Mouse (Mus musculus): ENCODE results near the gene Gpr135. TPM values are rescaled to one million over a fixed set of nuclear protein-coding genes. Genes with fewer than 3 reads are reported as not detected.
A peak's percentile ranks its signal among the peaks of the same experiment; 100 is the strongest.

Gene Gpr135
- polyA plus RNA-seq, 1 experiment from 2014 or later, result 1.3 TPM

DNA sequence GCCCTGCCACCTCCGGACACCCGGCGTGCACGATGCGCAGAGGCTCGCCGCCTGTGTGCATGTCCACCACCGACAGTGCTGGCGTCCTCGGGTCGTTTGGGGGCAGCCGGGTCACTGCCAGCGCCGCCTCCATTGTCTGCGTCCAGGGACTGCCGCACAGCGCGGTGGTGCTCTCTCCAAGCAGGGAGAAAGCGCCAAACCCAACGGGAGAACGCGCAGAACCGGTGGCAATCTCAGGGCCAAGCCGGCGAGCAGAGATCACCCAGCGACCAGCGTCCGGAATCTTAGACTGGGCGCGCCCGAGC is 14.1 kb upstream of the Gpr135 start:
- Histone ChIP-seq H3K36me3 (no peaks in the 10 kb centered on the region), H3K9me3 (replicated peaks) (no peaks in the 10 kb centered on the region), H3K27me3 (no peaks in the 10 kb centered on the region), H3K27ac (replicated peaks) (peak overlapping the region; percentile 97), H3K9ac (peak overlapping the region; percentile 58), H3K4me3 (replicated peaks) (peak overlapping the region; percentile 77), H3K4me2 (replicated peaks) (peak overlapping the region; percentile 76), H3K4me1 (peaks cover 29% of the 10 kb centered on the region)
- WGBS, result under 1% methylated on average over 31 of the region's 31 CpGs
- peak; percentile 1; the same call in 1 of the 2 replicates for ATAC-seq (ENCODE audit: insufficient number of reproducible peaks, low FRiP score, low TSS enrichment, low read depth)

GRCm38 (mm10) chr12:72084261-72085023 is 13.5 kb upstream of the Gpr135 start:
- Histone ChIP-seq H3K4me2 (replicated peaks) (peak overlapping the region; percentile 76), H3K9me3 (replicated peaks) (no peaks in the 10 kb centered on the region), H3K27me3 (no peaks in the 10 kb centered on the region), H3K36me3 (no peaks in the 10 kb centered on the region), H3K4me3 (replicated peaks) (peak overlapping the region; percentile 77), H3K4me1 (peaks cover 29% of the 10 kb centered on the region), H3K27ac (replicated peaks) (peak overlapping the region; percentile 97), H3K9ac (peak overlapping the region; percentile 58)
- ATAC-seq (ENCODE audit: insufficient number of reproducible peaks, low FRiP score, low TSS enrichment, low read depth), result no peak
- 3% methylated on average over 46 of the region's 46 CpGs for WGBS

DNA sequence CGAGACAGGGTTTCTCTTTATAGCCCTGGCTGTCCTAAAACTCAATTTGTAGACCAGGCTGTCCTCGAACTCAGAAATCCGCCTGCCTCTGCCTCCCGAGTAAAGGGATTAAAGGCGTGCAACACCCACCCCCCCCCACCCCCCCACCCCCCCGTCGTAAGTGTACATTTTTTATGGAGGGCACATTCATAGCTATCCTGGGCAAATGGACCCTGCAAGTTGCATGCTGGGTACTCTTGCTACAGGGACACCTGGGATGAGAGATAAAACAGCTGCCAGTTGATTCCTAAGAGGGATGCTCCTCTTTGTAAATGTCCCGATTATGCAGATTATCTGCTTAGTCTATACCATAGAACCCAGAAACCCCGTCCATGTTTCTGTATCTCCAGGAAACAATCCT is 12.3 kb upstream of the Gpr135 start:
- H3K36me3 ChIP-seq, result no peaks in the 10 kb centered on the region

GRCm38 (mm10) chr12:72082370-72082769 is 11.4 kb upstream of the Gpr135 start:
- peak overlapping the region; percentile 44 for H3K4me2 ChIP-seq (replicated peaks)
- no peak for ATAC-seq (ENCODE audit: insufficient number of reproducible peaks, low FRiP score, low TSS enrichment, low read depth)
- peak overlapping the region; percentile 23 for H3K4me3 ChIP-seq (replicated peaks)
- no peak overlapping the region for H3K9ac ChIP-seq
- no peaks in the 10 kb centered on the region for H3K36me3 ChIP-seq
- H3K4me1 ChIP-seq, result peaks cover 21% of the 10 kb centered on the region
- no peaks in the 10 kb centered on the region for H3K27me3 ChIP-seq
- H3K27ac ChIP-seq (replicated peaks), result no peak overlapping the region
- no peaks in the 10 kb centered on the region for H3K9me3 ChIP-seq (replicated peaks)
- 20% methylated on average over 18 of the region's 18 CpGs for WGBS

More for the DNA sequence above, 12.3 kb upstream of the Gpr135 start:
- H3K9me3 ChIP-seq (replicated peaks), result no peaks in the 10 kb centered on the region
- no peak overlapping the region for H3K4me2 ChIP-seq (replicated peaks)
- H3K9ac ChIP-seq, result no peak overlapping the region
- peaks cover 29% of the 10 kb centered on the region for H3K4me1 ChIP-seq
- WGBS, result 74% methylated on average over 9 of the region's 9 CpGs
- no peak for ATAC-seq (ENCODE audit: insufficient number of reproducible peaks, low FRiP score, low TSS enrichment, low read depth)
- no peak overlapping the region for H3K4me3 ChIP-seq (replicated peaks)
- no peak overlapping the region for H3K27ac ChIP-seq (replicated peaks)
- no peaks in the 10 kb centered on the region for H3K27me3 ChIP-seq

DNA sequence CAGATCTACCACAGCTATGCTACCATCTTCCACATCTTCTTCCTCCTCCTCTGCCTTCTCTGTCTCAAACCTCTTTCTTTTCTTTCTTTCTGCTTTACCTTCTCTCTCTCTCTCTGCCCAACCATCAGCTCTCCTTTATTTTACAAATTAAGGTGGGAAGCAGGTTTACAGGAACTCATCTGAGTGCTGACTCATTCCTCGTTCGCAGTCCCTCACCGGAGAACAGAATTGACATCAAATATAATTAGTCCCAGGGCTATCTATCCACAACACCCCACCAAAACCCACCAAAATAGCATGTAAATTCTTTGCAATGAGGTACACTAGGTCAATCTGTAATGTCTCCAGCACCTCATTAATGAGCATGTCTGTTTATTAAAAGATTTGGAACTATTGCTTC is 11.0 kb upstream of the Gpr135 start:
- Histone ChIP-seq H3K36me3 (no peaks in the 10 kb centered on the region), H3K27ac (replicated peaks) (no peak overlapping the region), H3K9ac (no peak overlapping the region), H3K27me3 (no peaks in the 10 kb centered on the region), H3K4me2 (replicated peaks) (peak overlapping the region; percentile 44), H3K9me3 (replicated peaks) (no peaks in the 10 kb centered on the region), H3K4me1 (peaks cover 19% of the 10 kb centered on the region), H3K4me3 (replicated peaks) (peak overlapping the region; percentile 23; the same call in 1 of the 2 replicates)
- 71% methylated on average over 3 of the region's 3 CpGs for WGBS
- no peak for ATAC-seq (ENCODE audit: insufficient number of reproducible peaks, low FRiP score, low TSS enrichment, low read depth)

DNA sequence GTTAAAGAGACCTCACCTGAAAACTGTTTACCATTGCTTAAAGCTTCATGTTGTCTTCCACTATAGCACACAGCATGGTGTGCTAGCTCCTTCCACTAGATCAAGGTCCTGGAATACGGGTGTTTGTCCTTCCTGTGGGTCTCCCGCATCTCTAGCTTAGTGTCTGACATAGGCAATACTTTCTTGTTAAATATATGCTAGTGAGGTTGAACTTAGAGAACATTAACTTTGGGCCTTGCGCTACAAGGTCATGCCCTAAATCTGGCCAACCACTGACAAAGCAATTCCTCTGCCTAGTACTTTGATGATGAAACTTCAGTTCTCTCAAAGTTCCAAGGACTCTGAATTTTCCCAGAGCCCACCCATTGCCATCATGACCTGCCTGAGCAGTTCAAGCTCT is 7.3 kb upstream of the Gpr135 start:
- Histone ChIP-seq H3K4me3 (replicated peaks) (no peak overlapping the region), H3K9ac (no peak overlapping the region), H3K27me3 (no peaks in the 10 kb centered on the region), H3K4me2 (replicated peaks) (no peak overlapping the region), H3K9me3 (replicated peaks) (no peaks in the 10 kb centered on the region), H3K36me3 (0 out of 2 replicates have a peak, but pooled peaks cover 9% of the 10 kb centered on the region), H3K27ac (replicated peaks) (no peak overlapping the region), H3K4me1 (peaks cover 7% of the 10 kb centered on the region; the same call in 1 of the 2 replicates)
- no peak for ATAC-seq (ENCODE audit: insufficient number of reproducible peaks, low FRiP score, low TSS enrichment, low read depth)
- 89% methylated on average over 3 of the region's 3 CpGs for WGBS

GRCm38 (mm10) chr12:72069626-72070326 is 1.1 kb downstream of the Gpr135 start:
- no peak for ATAC-seq (ENCODE audit: insufficient number of reproducible peaks, low FRiP score, low TSS enrichment, low read depth)
- Histone ChIP-seq H3K9me3 (replicated peaks) (no peaks in the 10 kb centered on the region), H3K4me2 (replicated peaks) (peak overlapping the region; percentile 99), H3K9ac (no peak overlapping the region), H3K4me3 (replicated peaks) (peak overlapping the region; percentile 69), H3K27me3 (peaks cover 27% of the 10 kb centered on the region), H3K27ac (replicated peaks) (no peak overlapping the region), H3K4me1 (peaks cover 16% of the 10 kb centered on the region), H3K36me3 (0 out of 2 replicates have a peak, but pooled peaks cover 9% of the 10 kb centered on the region)
- 7% methylated on average over 40 of the region's 40 CpGs for WGBS

- 96% methylated on average over 1 of the region's 1 CpGs for WGBS
- H3K4me2 ChIP-seq (replicated peaks), result no peak overlapping the region
- no peak for ATAC-seq (ENCODE audit: insufficient number of reproducible peaks, low FRiP score, low TSS enrichment, low read depth)
- H3K9me3 ChIP-seq (replicated peaks), result no peaks in the 10 kb centered on the region
- no peak overlapping the region for H3K4me3 ChIP-seq (replicated peaks)
- no peaks in the 10 kb centered on the region for H3K27me3 ChIP-seq
- no peaks in the 10 kb centered on the region for H3K36me3 ChIP-seq
- H3K4me1 ChIP-seq, result no peaks in the 10 kb centered on the region
- H3K9ac ChIP-seq, result no peak overlapping the region
- H3K27ac ChIP-seq (replicated peaks), result no peak overlapping the region
Measured at GRCm38 (mm10) chr12:72057780-72058179, 13.1 kb downstream of the Gpr135 start.

DNA sequence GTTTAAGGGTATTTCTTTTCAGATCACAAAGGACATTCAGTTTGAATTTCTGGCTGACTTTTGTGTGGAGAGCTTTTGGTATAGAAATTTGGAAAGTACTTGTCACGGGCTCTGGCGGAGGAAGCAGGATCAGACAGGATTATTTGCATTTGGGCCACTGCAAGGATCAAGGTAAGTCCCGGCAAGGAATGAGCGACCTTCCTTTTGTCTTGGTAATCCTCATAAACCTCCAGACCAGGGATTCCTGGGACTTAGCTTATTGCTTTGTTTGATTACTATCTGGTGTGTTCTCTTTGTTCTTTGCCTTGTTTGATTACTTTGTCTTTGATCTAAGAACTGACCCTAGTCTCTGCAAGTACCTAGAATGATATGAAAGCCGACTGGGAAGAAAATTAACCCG is 17.1 kb downstream of the Gpr135 start:
- no peak overlapping the region for H3K9ac ChIP-seq
- H3K4me1 ChIP-seq, result no peaks in the 10 kb centered on the region
- H3K9me3 ChIP-seq (replicated peaks), result peaks cover 8% of the 10 kb centered on the region; the same call in 1 of the 2 replicates
- WGBS, result 36% methylated on average over 6 of the region's 6 CpGs
- H3K36me3 ChIP-seq, result no peaks in the 10 kb centered on the region
- H3K4me2 ChIP-seq (replicated peaks), result no peak overlapping the region
- no peak for ATAC-seq (ENCODE audit: insufficient number of reproducible peaks, low FRiP score, low TSS enrichment, low read depth)
- H3K4me3 ChIP-seq (replicated peaks), result no peak overlapping the region
- no peaks in the 10 kb centered on the region for H3K27me3 ChIP-seq
- no peak overlapping the region for H3K27ac ChIP-seq (replicated peaks)

- Histone ChIP-seq H3K4me3 (replicated peaks) (no peak overlapping the region), H3K36me3 (no peaks in the 10 kb centered on the region), H3K27ac (replicated peaks) (no peak overlapping the region), H3K4me1 (no peaks in the 10 kb centered on the region), H3K4me2 (replicated peaks) (no peak overlapping the region), H3K27me3 (no peaks in the 10 kb centered on the region), H3K9me3 (replicated peaks) (peaks cover 8% of the 10 kb centered on the region; the same call in 1 of the 2 replicates), H3K9ac (no peak overlapping the region)
- WGBS, result 35% methylated on average over 6 of the region's 6 CpGs
- ATAC-seq (ENCODE audit: insufficient number of reproducible peaks, low FRiP score, low TSS enrichment, low read depth), result no peak
Measured at GRCm38 (mm10) chr12:72053303-72053702, 17.6 kb downstream of the Gpr135 start.

DNA sequence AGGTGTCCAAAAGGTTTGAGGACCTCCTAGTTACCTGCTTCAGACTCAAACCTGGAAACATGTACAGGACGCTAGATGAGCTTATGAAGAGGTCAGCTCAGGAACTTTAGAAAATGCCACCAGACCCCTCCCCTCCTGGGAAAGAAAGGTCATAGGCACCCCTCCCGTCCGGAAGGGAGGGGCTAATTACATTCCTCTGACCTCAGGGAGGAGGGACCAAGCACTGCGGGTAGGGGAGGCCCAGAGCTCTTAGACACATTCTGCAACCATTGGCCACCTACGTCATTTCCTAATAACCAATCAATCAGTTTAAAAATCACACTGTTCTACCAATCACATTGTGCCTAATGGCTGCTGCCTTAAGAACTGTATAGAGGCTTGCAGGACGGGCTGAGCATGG is 18.4 kb downstream of the Gpr135 start:
- Histone ChIP-seq H3K27me3 (no peaks in the 10 kb centered on the region), H3K36me3 (no peaks in the 10 kb centered on the region), H3K4me1 (no peaks in the 10 kb centered on the region), H3K9me3 (replicated peaks) (peaks cover 8% of the 10 kb centered on the region; the same call in 1 of the 2 replicates), H3K9ac (no peak overlapping the region), H3K27ac (replicated peaks) (no peak overlapping the region), H3K4me2 (replicated peaks) (no peak overlapping the region), H3K4me3 (replicated peaks) (no peak overlapping the region)
- ATAC-seq (ENCODE audit: insufficient number of reproducible peaks, low FRiP score, low TSS enrichment, low read depth), result no peak
- 69% methylated on average over 6 of the region's 6 CpGs for WGBS
